Mouse (Mus musculus) forebrain, embryonic 14.5 days (tissue): Measurements from ENCODE around the gene Angptl1. TPM values are rescaled to one million over a fixed set of nuclear protein-coding genes. Genes with fewer than 3 reads are reported as not detected.
A peak's percentile ranks its signal among the peaks of the same experiment; 100 is the strongest.

ENCODE experiments used
- ATAC-seq: fragments of 200-750 bp; cut with Nextera tagmentation; 2 replicates; pipeline ENCODE4 v1.8.0; 2017; ENCODE audit warnings: mild to moderate bottlenecking, moderate library complexity
- DNase-seq: peaks from one replicate; pipeline ENCODE4 v3.0.0-alpha.2; 2015; ENCODE audit warnings: low spot score
- H3K27ac ChIP-seq: fragments of 300-500 bp; sonication (generic); 2 replicates; pipeline ENCODE4 v1.5.1; 2014; ENCODE audit warnings: low read depth, mild to moderate bottlenecking, control low read depth, low read length, moderate library complexity
- H3K27me3 ChIP-seq: fragments of 300-500 bp; sonication (generic); replicated peaks from 2 replicates; pipeline ENCODE4 v1.6.1; 2014; ENCODE audit warnings: low read length, control low read depth, mixed read lengths; ENCODE audit not compliant: control insufficient read depth, insufficient read depth
- H3K36me3 ChIP-seq: fragments of 300-500 bp; sonication (generic); 2 replicates; pipeline ENCODE4 v1.6.1; 2014; ENCODE audit warnings: low read length, control low read depth; ENCODE audit not compliant: control insufficient read depth, insufficient read depth
- H3K4me1 ChIP-seq: fragments of 300-500 bp; sonication (generic); 2 replicates; pipeline ENCODE4 v1.6.1; 2014; ENCODE audit warnings: antibody characterized with exemption, low read length, control low read depth; ENCODE audit not compliant: control insufficient read depth, insufficient read depth
- H3K4me2 ChIP-seq: fragments of 300-500 bp; sonication (generic); 2 replicates; pipeline ENCODE4 v1.6.1; 2014; ENCODE audit warnings: mild to moderate bottlenecking, control low read depth, low read length
- H3K4me3 ChIP-seq: fragments of 300-500 bp; sonication (generic); 2 replicates; pipeline ENCODE4 v1.5.1; 2014; ENCODE audit warnings: low read depth, low read length, control low read depth
- H3K9ac ChIP-seq: fragments of 300-500 bp; sonication (generic); 2 replicates; pipeline ENCODE4 v1.6.1; 2014; ENCODE audit warnings: mild to moderate bottlenecking, low read length, control low read depth, moderate library complexity
- H3K9me3 ChIP-seq: fragments of 300-500 bp; sonication (generic); replicated peaks from 2 replicates; pipeline ENCODE4 v1.6.1; 2016; ENCODE audit warnings: low read length, control low read depth, mixed read lengths; ENCODE audit not compliant: control insufficient read depth
- WGBS: fragments of 180-500 bp; shearing (Covaris S2); extraction: QIAGEN DNeasy Blood & Tissue Kit; methylation state at CpG from one replicate; pipeline ENCODE4 v1.1.7; 2014; 5-methylcytosine and 5-hydroxymethylcytosine counted together
- polyA plus RNA-seq: library from polyadenylated mRNA; unstranded; fragments of >200 nt; fragmentation: Nextera tagmentation; extraction: Ambion mirVana; gene quantifications from 2 replicates; pipeline ENCODE4 v1.2.1, GENCODE M21; 2014

Angptl1 gene
- polyA plus RNA-seq: 0.57 and 1.1 TPM in 2 replicates

GRCm38 (mm10) chr1:156838177-156838576, at the start of gene Angptl1:
Angptl1 (plus strand) TSS chr1:156838562.
- Histone ChIP-seq H3K27ac (peak within 1 kb of the TSS; percentile 45), H3K4me2 (peak within 1 kb of the TSS; percentile 35), H3K4me1 (peaks cover 12% of the 10 kb centered on the region), H3K36me3 (no peaks in the 10 kb centered on the region), H3K9ac (no peak within 1 kb of the TSS), H3K27me3 (no peaks in the 10 kb centered on the region), H3K9me3 (no peaks in the 10 kb centered on the region), H3K4me3 (no peak within 1 kb of the TSS)
- WGBS: 7% methylated on average over 4 of the region's 4 CpGs
- ATAC-seq (peak; percentile 54; the same call in 1 of the 2 replicates), DNase-seq (peak; percentile 46)

DNA sequence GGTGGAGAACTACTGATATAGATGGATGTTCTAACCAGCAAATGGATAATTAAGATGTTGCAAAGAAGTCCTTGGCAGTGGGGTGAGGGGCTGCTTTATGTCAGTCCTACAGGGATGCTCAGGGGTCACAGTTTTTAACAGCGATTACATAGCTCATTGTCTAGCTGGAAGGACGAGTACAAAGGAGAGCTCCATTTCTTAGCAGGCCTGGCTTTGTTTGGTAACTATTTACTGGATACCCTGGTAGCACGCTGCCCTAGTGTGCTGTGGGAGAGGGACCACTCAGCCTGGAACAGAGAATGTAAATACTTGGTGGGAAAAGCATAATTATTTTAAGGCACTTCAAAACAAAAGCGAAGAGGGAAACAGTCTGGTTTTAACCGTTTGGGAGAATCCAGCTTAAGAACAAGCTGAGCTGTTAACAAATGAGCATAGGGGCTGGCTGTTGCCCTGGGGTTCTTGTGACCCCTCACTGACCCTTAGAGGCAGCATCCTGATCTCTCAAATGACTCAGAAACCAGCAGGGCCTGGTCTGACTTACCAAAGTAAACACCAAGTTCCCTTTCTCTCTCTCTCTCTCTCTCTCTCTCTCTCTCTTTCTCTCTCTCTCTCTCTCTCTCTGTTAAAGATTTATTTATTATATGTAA, 48.4 kb upstream of the Angptl1 start:
- no peak overlapping the region for H3K4me3 ChIP-seq
- H3K27me3 ChIP-seq: no peaks in the 10 kb centered on the region
- no peaks in the 10 kb centered on the region for H3K9me3 ChIP-seq
- H3K9ac ChIP-seq: no peak overlapping the region
- no peak for DNase-seq
- no peak overlapping the region for H3K27ac ChIP-seq
- H3K4me1 ChIP-seq: peaks cover 7% of the 10 kb centered on the region; the same call in 1 of the 2 replicates
- H3K4me2 ChIP-seq: no peak overlapping the region
- WGBS: 12% methylated on average over 5 of the region's 5 CpGs
- no peak for ATAC-seq
- no peaks in the 10 kb centered on the region for H3K36me3 ChIP-seq

DNA sequence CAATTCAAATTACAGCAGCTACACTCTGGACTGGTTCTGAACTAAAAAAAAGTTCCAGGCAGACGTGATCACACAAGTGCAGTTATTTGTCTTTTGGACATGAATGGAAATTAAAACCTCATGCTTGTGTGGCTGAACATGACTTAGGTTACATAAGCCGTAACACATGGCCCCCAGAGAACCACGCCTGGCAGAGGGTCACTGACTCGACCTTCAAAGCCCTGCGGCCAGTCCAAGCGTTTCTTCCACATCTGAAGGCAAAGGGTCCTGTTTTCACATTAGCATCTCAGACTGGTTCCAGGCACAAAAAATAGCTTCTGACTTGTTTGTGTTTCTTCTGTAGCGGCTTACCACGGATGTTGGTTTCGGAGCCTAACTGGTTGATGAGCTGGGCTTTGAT, 42.1 kb upstream of the Angptl1 start:
- no peak overlapping the region for H3K27ac ChIP-seq
- 87% methylated on average over 9 of the region's 9 CpGs for WGBS
- no peaks in the 10 kb centered on the region for H3K27me3 ChIP-seq
- no peak for ATAC-seq
- no peak overlapping the region for H3K4me2 ChIP-seq
- no peak for DNase-seq
- no peaks in the 10 kb centered on the region for H3K36me3 ChIP-seq
- no peak overlapping the region for H3K4me3 ChIP-seq
- H3K4me1 ChIP-seq: no peaks in the 10 kb centered on the region
- no peaks in the 10 kb centered on the region for H3K9me3 ChIP-seq
- H3K9ac ChIP-seq: no peak overlapping the region

- no peak overlapping the region for H3K27ac ChIP-seq
- WGBS: 87% methylated on average over 6 of the region's 6 CpGs
Observed at GRCm38 (mm10) chr1:156801276-156801675, 37.1 kb upstream of the Angptl1 start.

DNA sequence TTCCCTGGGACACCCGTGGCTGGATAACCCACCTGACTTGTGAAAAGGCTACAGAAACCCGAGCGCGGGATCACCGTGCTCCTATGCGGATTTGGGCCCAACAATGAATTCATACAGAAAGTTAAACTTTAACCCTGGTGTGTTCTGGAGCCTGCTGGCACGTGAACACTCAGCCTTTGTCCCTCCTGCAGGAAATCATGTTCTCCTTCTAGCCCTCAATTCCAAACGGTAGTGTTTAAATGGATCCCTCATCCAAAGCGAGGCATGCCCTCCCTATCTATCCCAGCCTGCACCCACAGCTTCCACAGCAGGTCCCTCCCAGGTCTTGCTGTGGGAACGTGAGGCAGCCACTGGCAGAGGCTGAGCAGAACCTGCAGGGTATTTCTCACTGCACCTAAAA, 30.0 kb upstream of the Angptl1 start:
- 67% methylated on average over 10 of the region's 10 CpGs for WGBS
- H3K36me3 ChIP-seq: peaks cover 35% of the 10 kb centered on the region
- no peak overlapping the region for H3K4me2 ChIP-seq
- DNase-seq (no peak), ATAC-seq (no peak)
- no peaks in the 10 kb centered on the region for H3K27me3 ChIP-seq
- no peak overlapping the region for H3K9ac ChIP-seq
- no peak overlapping the region for H3K4me3 ChIP-seq
- H3K4me1 ChIP-seq: no peaks in the 10 kb centered on the region
- H3K9me3 ChIP-seq: no peaks in the 10 kb centered on the region
- no peak overlapping the region for H3K27ac ChIP-seq

More at GRCm38 (mm10) chr1:156801276-156801675, 37.1 kb upstream of the Angptl1 start:
- Histone ChIP-seq H3K4me3 (no peak overlapping the region), H3K9ac (no peak overlapping the region), H3K4me1 (no peaks in the 10 kb centered on the region), H3K9me3 (no peaks in the 10 kb centered on the region), H3K4me2 (no peak overlapping the region), H3K36me3 (0 out of 2 replicates have a peak, but pooled peaks cover 5% of the 10 kb centered on the region), H3K27me3 (no peaks in the 10 kb centered on the region)
- DNase-seq: peak; percentile 37
- no peak for ATAC-seq

- Histone ChIP-seq H3K4me1 (no peaks in the 10 kb centered on the region), H3K9ac (no peak overlapping the region), H3K4me2 (no peak overlapping the region), H3K9me3 (no peaks in the 10 kb centered on the region), H3K4me3 (no peak overlapping the region), H3K27me3 (no peaks in the 10 kb centered on the region), H3K27ac (no peak overlapping the region), H3K36me3 (peaks cover 48% of the 10 kb centered on the region)
- no peak for DNase-seq
- 76% methylated on average over 7 of the region's 7 CpGs for WGBS
- ATAC-seq: no peak
Observed at GRCm38 (mm10) chr1:156811928-156812327, 26.4 kb upstream of the Angptl1 start.

DNA sequence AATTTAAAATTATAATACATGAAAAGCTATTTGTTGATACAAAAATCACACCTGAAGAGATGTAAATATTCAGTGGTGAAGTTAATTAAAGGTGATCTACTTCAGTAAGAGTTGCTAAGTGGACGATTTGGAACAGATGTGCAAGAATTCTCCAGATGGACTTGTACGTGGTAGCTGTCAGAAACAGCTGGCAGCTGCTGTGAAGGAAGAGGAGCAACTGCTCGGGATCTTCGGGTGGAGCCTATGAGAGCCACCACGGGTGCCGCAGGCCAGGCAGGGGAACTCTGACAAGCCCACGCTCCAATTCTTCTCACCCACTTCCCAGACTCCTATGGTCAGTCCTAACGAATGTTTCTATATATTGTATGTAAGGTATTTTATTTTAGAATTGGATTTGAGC, 25.6 kb upstream of the Angptl1 start:
- H3K4me1 ChIP-seq: no peaks in the 10 kb centered on the region
- H3K36me3 ChIP-seq: peaks cover 56% of the 10 kb centered on the region
- no peak for ATAC-seq
- no peak overlapping the region for H3K27ac ChIP-seq
- H3K4me3 ChIP-seq: no peak overlapping the region
- no peaks in the 10 kb centered on the region for H3K9me3 ChIP-seq
- no peak for DNase-seq
- H3K27me3 ChIP-seq: no peaks in the 10 kb centered on the region
- WGBS: 79% methylated on average over 8 of the region's 8 CpGs
- H3K9ac ChIP-seq: no peak overlapping the region
- no peak overlapping the region for H3K4me2 ChIP-seq

DNA sequence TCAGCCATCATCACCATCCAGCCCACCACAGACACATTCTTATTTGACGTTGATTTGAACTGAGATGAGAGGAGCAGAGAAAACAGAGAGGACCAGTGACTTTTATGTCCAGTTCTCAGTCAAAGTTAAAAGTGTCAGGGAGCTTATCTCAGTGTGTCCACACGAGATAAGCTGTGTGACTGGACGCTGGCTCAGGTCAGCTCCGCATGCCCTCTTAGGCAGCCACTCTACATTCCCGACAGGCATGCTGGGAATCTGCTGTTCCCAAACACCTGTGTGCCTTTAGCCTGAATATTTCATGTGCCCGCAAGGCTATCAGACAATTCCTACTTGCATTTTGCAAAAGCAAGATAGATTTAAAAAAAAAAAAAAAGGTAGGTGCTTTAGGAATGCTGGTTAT, 24.9 kb upstream of the Angptl1 start:
- no peak overlapping the region for H3K9ac ChIP-seq
- DNase-seq: no peak
- H3K27ac ChIP-seq: no peak overlapping the region
- H3K4me3 ChIP-seq: no peak overlapping the region
- no peaks in the 10 kb centered on the region for H3K9me3 ChIP-seq
- H3K27me3 ChIP-seq: no peaks in the 10 kb centered on the region
- H3K36me3 ChIP-seq: peaks cover 61% of the 10 kb centered on the region
- WGBS: 87% methylated on average over 6 of the region's 6 CpGs
- H3K4me1 ChIP-seq: no peaks in the 10 kb centered on the region
- H3K4me2 ChIP-seq: no peak overlapping the region
- no peak for ATAC-seq

- ATAC-seq (no peak), DNase-seq (no peak)
- no peak overlapping the region for H3K4me2 ChIP-seq
- H3K36me3 ChIP-seq: peaks cover 50% of the 10 kb centered on the region
- WGBS: 95% methylated on average over 1 of the region's 1 CpGs
- H3K4me1 ChIP-seq: no peaks in the 10 kb centered on the region
- H3K27ac ChIP-seq: no peak overlapping the region
- no peaks in the 10 kb centered on the region for H3K9me3 ChIP-seq
- H3K27me3 ChIP-seq: no peaks in the 10 kb centered on the region
- no peak overlapping the region for H3K4me3 ChIP-seq
- H3K9ac ChIP-seq: no peak overlapping the region
Observed at GRCm38 (mm10) chr1:156819236-156819635, 19.1 kb upstream of the Angptl1 start.
